Mouse (Mus musculus) kidney, postnatal 4 days (tissue): ENCODE measurements at regions not wholly inside any gene's neighbourhood (a gene's known extent, or its start where the extent isn't known, plus 50 kb on each side); places are given as distances from the start of the nearest gene placed in this dataset.
A peak's percentile ranks its signal among the peaks of the same experiment; 100 is the strongest.

Experiments used
- DNase-seq, 2 experiments: peaks; one replicate each; pipeline ENCODE4 v3.0.0; 2021; ENCODE audit warnings: mixed read lengths in 2 of 2

DNA sequence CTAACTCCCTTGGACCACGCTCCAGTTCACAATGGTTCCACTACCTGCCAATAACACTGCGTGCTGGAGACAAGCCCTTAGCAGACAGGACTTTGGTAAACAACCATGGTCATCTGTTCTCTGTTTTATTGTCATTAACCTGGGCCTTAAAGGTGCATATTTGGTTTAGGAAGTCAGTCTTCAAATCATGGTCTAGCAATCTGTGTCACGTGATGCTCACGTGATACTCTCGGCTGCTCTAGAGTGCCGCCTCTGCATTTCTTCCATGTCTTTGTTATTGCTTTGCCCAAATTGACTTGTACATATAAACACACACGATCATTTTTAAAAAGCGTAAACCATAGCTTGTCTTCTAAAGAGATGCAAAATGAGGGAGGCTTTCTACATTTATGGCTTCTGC lies 139.8 kb upstream of the 4930535I16Rik start:
- DNase-seq, result no peak

DNA sequence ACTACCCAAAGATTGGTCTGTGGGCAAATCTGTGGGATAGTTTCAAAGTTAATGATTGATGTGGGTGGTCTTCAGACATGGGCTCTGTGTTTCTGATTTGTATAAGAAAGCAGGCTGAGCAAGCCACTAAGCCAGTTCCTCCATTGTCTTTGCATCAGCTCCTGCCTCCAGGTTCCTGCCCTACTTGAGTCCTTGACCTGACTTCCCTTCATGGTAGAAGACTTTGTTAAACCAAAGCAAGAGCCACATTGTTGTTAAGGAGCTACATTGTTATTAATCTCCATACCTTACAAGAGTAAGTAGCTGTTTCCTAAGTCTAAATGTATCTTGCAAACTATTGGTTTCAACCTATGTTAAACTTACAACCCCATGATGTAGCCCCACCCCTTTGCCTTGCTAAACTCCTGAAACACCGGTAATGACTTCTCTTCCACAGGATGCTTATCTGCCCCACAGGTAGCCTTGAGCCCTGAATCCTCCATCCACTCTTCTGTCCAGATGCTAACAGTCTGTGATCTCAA lies 136.5 kb upstream of the 4930535I16Rik start:
- DNase-seq, result no peak

DNA sequence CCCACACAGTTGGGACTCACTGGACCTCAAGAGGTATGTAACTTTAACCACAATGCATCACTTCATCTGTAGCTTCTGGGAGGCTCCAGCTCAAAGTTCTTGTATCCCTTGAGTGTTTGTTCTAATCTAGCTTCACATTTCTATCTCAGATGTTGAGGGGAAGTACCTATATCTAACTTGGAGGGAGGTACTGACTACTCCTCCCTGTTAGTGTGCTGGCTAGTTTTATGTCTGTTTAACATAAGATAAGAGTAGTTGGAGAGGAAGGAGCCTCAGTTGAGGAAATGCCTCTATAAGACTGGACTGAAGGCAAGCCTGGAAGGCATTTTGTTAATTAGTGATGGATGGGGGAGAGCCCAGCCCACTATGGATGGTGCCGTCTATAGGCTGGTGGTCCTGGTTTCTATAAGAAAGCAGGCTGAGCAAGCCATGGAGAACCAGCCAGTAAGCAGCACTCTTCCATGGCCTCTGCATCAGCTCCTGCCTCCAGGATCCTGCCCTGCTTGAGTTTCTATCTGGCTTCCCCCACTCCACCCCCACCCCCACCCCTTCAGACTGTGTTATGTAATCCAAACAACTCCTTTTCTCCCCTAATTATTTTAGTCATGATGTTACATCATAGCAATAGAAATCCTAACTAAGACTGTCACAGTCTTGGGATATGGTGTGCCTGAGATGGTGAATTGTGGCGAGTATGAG lies 135.7 kb upstream of the 4930535I16Rik start:
- DNase-seq, result no peak

DNA sequence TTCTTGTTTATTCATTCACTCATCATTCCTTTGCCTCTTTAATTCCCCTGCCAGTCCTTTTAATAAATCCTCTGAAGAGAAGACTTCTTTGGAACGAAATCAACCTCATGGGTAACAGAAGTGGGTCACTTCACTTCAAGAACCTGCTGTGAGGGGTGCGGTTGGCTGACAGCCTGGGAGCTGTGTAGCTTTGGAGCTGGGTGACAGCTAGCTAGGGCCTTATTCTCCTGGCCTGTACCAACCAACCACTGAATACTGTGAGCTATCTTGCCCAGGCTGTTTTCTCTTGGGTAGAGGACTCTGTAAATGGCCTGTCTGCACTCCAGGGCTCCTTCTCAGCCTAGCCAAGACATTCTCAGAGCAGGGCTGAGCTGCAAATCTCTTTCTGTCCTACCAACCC lies 134.6 kb upstream of the 4930535I16Rik start:
- no peak for DNase-seq

DNA sequence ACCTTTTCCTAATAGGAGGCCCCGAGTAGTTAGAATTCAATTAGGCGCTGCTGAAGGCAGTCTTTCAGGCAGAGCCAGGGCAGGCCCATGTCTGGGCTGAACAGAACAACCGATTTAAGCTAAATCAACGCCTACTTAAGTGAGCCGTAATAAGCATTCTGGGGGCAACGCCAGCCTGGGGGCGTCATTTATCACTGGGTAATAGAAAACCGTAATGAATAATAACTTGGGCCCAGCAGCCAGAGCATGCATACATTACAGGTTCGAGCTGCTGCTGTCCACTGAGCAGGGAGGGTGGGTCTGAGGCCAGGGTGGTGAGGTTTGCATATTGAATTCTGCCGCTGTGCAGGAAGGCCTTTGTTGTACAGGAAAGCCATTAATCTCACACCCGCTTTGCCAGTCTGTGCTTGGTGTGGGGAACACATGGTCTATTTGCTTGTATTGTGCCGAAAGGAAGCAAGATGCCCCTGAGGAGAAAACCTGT lies 130.6 kb upstream of the 4930535I16Rik start:
- peak; percentile 14 to 29 for DNase-seq

DNA sequence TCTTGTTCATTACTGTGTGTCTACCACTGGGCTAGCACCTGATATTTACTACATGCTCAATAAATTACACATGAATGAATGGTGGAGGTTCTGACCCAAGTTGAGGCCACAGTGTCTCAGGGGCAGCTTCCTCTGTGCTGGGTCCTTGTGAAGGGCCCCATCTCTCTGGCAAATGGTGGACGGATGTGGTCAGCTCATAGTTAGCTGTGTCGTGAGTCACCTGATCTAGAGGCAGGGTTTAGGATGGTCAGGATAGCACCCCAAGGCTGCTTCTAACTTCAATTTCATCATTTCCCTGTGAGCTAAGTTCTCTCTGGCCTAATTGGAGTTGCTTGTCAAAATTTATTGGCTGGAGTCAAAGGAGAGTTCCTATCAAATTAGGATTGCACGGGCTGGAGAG lies 130.1 kb upstream of the 4930535I16Rik start:
- no peak for DNase-seq

DNA sequence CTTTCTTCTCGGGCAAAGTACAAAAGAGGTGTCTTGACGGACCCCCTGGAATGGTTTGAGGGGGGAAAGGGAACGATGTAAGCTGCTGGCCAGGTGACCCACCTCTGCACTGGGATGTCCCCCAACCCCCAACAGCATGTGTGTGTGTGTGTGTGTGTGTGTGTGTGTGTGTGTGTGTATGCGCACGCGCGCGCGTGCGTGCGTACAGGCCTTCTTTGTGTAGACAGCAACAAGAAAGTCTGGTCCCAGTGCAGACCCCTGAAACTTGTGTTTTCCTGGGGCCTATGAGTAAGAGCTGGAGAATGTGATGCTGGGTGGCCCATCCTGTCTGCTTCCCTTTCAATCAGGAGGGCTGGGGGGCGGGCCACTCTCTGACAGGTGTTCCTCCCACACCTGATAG lies 118.7 kb upstream of the 4930535I16Rik start:
- no peak for DNase-seq

DNA sequence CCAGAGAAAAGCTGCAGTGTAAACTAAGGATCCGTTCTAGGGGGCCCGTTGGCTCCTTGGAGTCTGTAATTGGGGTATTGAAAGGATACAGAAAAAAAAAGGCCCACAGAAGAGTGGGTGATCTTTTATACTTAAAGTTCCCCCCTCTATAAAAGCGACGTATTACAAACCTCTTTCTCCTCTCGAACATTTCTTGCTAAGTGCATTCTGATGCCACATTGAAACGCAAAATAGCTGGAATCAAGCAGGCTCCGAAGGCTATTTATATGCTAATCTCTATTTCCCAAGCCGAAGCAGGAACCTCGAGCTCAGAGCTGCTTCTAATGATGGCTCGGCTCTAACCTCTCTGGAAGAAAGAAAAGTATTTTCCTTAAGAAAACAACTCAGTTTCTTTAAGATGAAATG lies 117.8 kb upstream of the 4930535I16Rik start:
- DNase-seq, result no peak

DNA sequence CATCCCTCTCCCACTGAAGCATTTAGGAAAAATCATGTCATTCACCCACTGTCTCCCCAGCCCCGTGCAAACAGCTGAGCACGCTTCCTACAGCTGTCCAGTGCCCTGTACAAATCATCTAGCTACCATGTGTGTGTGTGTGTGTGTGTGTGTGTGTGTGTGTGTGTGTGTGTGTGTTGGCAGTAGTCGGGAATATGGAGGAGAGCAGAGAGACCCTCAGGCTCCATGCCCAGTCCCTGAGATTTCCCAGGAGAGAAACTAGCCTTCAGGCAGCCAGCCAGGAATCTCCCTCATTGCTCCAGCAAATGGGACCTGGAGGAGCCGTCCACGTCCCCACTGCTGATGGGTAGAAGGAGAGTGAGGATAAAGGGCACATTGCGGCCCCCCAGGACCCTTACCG lies 117.4 kb upstream of the 4930535I16Rik start:
- DNase-seq, result peak; percentile 58 to 59

DNA sequence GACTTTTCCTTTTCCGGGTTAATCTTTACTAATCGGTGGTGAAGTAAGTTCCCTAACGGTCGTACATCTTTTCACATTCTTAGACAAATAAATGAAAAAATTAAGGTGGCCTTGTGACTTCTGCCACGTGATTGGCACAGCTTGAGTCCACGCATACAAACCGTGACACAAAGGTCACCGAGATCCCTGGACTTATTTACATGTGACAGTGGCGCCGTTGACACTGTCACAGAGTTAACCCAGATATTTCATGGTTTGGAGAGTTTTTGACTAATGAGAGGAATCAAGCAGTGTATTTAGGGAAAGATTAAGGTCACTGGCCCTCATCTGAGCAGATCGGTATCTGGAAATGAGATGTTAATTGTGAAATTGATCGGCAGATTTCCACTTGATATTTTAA lies 110.2 kb upstream of the 4930535I16Rik start:
- no peak for DNase-seq

DNA sequence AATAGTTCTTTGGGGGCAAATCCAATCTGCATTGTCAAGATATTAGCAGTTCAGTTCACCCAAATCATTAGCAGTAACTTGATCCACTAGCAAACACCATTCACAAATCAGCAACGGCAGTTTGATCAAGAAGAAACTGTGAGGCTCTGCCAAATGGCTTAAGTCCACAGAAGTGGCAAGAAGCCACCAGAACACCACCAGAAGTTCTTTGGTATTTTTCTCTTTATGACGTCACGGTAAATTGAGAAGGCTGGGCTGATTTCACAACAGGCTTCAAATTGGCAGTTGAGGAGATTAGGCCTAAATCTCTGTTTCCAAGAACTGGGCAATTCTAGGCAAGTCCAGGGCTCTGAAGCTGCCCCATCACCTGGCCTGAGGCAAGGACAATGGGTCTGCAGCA lies 98.6 kb upstream of the 4930535I16Rik start:
- no peak for DNase-seq

DNA sequence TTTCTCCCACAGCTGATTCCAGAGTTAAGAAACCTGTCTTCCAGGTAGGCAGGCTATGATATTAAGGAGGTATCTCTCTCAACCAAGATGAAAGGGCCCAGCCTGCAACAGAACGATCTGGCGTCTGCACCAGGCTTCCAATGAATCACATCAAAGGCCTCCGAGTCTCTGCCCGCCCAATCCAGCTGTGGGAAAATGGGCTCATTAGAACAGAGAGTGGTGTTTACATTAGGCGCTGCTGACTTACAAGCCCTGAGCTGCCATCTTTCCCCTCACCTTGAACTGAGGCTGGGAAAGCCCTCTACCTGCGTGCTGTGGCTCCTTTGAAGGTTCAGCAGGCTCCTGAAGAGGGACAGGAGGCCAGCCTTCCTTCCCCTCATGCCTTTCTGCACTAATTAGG lies 97.5 kb upstream of the 4930535I16Rik start:
- no peak for DNase-seq

DNA sequence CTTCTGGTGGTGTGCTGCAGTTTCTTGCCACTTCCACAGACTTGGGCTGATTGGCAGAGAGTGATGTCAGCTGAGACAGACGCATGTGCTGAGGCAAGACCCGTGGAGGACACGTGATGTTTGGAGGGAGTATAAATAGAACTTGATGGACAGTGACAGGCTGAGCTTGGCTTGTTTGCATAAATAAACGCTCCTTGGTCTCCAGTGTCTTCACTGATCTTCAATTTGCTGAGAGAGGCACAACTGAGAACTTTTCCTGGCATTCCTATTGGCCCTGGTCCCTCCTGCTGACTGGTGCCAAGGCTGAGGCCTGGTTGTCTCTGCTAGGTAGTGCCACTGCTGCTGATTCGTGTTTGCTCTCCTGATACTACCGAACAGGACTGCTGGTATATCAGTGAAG lies 94.6 kb upstream of the 4930535I16Rik start:
- DNase-seq, result no peak

DNA sequence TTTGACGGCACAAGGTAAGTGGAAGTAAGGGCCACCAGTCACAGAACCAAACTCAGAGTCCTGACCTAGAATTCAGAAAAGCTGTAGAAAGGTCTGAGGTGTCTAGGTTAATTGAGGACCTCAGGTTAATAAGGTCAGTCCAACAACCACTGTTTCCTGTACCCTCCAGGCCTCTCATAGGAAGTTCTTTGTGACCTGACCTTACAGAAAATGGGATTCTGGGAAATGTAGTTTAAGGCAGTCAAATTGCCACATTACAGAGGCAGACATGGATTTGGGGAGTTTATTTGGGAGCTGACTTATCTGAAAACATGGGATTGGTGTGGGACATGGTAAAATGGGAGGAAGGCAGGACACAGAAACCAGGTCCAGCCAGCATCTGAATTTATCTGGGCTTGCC lies 90.9 kb upstream of the 4930535I16Rik start:
- DNase-seq, result no peak

DNA sequence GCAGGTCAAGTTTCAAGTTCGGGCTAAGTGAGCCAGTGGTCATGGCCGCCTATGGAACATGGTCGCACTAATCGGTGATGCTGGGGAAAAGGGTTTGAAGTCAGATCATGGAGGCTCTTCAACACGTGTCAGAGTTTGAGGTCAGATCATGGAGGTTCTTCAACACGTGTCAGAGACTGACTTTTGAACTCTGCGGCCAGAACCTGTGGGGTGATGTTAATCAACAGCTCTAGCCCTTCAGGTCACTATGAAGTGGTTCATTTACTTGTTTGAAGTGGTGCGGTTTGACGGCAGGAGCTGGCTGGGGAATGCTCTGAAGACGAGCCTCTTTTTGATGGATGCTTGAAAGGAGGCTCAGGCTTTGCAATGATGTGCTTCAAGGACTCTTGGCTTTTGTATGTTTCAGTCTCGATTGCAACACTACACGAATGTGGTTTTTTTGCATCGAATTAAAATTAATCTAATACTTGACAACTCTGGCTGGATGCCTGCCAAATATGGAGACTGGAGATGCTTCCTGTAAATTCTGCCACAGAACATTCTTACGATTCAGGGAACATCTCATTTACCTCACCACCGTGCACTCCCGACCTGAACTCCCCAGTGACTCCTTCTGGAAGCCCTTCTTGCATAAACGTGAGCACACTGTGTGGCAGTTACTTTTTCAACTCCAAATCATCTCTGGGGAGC lies 87.9 kb upstream of the 4930535I16Rik start:
- peak; percentile 3 to 12 for DNase-seq

DNA sequence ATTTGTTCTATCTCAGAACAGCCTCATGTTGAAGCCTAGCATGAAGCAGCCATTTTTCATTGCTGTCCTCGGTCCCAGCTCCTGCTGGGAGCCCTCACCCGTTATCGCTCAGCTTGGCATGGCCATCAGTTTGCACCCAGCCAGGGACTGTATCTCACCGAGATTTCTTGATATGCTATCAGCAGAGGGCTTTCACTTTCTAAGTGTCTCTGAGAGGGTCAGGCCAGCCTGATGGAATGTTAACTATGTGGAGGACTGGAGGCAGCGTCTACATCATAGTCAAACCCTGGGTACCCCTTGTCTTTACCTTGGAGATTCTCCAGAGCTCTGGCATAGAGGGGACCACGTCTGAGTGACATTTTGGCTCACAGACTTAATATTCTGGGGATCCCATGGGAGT lies 84.9 kb upstream of the 4930535I16Rik start:
- DNase-seq, result no peak

DNA sequence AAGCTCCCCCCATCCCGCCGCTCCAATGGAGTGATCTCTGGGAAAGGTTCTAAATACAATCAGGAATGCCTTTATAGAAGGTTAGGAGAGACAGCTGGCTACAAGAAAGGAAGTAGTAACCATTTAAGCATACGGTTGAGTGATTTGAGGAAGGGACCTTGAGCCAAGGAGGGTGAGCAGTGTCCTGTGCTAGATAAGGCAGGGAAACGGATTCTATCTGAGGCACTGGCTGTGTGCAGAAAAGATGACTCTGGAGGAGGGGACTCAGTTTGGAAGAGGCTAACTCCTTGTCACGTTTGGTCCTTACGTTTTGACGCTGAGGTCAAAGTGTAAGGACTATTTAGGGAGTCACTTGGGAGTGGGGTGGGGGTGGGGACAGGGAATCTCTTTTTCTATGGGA lies 84.3 kb upstream of the 4930535I16Rik start:
- no peak for DNase-seq

DNA sequence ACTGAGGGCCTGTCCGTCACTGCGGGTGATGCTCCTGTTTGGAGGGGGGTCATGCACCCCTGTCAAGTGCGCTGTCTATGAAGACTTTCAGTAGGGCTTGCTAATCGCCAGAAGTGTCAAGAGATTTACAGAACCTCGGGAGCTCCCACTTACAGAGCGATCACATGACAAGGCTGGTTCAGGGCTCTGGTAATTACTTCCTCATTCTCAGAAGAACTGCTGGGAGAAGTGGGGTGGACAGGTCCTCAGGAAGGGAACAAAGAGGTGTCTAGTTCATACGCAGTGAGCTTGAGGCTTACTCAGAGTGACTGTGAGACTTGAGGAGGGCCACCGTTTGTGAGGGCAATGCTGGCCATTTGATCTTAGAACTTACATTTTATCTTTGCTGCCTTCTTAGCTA lies 78.0 kb upstream of the 4930535I16Rik start:
- no peak for DNase-seq

DNA sequence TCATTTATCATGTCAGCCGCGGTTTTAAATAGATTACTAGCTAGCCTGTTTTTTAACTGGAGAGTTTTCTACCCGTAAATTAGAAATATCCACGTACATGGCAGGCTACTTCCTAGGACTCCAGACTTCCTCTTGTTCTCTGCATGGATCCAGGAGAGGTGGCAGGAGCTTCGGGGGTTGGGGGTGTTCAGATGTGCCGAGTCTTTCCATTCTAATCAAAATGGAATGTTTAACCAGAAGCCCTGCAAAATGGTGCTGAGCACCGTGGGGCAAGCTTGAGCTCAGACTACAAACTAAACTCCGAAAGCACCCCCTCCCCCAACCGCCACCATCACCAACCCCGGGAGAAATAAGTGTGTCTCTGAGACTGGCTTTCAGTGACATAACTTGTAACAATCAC lies 73.4 kb upstream of the 4930535I16Rik start:
- DNase-seq, result peak in 1 of 2 experiments; percentile 13

DNA sequence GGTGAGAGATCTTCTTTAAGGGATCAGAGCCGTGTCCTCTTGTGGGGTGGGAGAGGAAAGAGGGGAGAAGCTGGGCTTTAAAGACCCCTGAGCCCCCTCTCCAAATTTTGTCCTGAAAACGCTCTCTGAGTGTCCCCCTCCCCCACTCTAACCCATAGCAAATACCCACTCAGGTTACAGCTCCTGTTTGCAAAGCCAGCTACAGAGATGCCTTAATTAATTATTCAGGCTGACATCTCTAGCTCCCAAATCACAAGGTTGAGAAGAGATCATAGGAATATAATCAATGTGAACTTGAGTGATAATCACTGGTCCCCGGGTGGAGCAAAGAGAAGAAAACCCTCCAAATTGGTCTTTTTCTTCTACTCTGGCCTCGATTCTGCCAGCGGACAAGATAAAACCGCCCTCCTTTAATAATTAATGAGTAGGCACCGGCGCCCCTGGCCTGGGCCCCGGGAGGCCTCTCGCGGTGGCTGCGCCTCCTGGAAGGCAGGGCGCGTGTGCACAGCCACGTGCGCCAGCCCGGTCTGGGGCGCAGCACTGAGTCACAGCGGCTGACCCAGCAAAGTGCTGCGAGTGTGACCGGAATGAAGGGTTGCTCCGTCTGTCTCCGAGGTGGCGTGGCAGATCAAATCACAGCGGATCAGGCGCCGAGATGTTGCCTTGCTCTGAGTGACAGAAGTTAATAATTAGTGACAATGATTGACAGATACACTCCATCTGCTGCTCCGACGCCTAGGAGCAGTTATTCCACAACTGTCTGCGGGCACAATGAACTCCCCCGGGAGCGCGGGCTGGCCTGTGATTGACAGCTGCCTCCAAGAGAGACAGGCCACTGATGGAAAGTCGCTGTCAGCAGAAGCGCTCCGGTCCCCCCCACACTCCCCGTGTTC lies 72.7 kb upstream of the 4930535I16Rik start:
- DNase-seq, result peak; percentile 61 to 74
